Mouse (Mus musculus) liver, adult 2 months (tissue): ENCODE measurements around the gene Dnajb5. TPM values are rescaled to one million over a fixed set of nuclear protein-coding genes. Genes with fewer than 3 reads are reported as not detected.

ENCODE experiments used
- DNase-seq: peaks from one replicate; pipeline ENCODE4 v3.0.0-alpha.2; 2011; ENCODE audit warnings: low read depth, low spot score; ENCODE audit errors: extremely low read depth
- H3K27ac ChIP-seq: fragments of 200-500 bp; replicated peaks from 2 replicates; pipeline ENCODE4 v1.5.1; 2012; ENCODE audit warnings: low read depth, mild to moderate bottlenecking, control low read depth, inconsistent platforms, low read length; ENCODE audit not compliant: insufficient read depth
- H3K27me3 ChIP-seq: fragments of 200-500 bp; 2 replicates; pipeline ENCODE4 v1.6.1; 2012; ENCODE audit warnings: mild to moderate bottlenecking, moderate library complexity, low read length, inconsistent platforms; ENCODE audit not compliant: control insufficient read depth, insufficient read depth
- H3K36me3 ChIP-seq: fragments of 200-500 bp; 2 replicates; pipeline ENCODE4 v1.6.1; 2012; ENCODE audit warnings: low read length, inconsistent platforms; ENCODE audit not compliant: control insufficient read depth, insufficient read depth
- H3K4me1 ChIP-seq: fragments of 200-500 bp; 2 replicates; pipeline ENCODE4 v1.6.1; 2011; ENCODE audit warnings: low read length; ENCODE audit not compliant: control insufficient read depth, insufficient read depth
- H3K4me3 ChIP-seq: fragments of 200-500 bp; 2 replicates; pipeline ENCODE4 v1.5.1; 2011; ENCODE audit warnings: low read depth, mild to moderate bottlenecking, control low read depth, low read length, moderate library complexity; ENCODE audit not compliant: insufficient read depth
- H3K79me2 ChIP-seq: fragments of 200-500 bp; 2 replicates; pipeline ENCODE4 v1.6.1; 2012; ENCODE audit warnings: inconsistent platforms, mild to moderate bottlenecking, low read length, moderate library complexity; ENCODE audit not compliant: control insufficient read depth, insufficient read depth
- H3K9ac ChIP-seq: fragments of 200-500 bp; 2 replicates; pipeline ENCODE4 v1.6.1; 2012; ENCODE audit warnings: low read depth, mild to moderate bottlenecking, control low read depth, inconsistent platforms, low read length
- CTCF ChIP-seq: fragments of 200-500 bp; IDR thresholded peaks from 2 replicates; pipeline ENCODE4 v1.5.1; 2011; ENCODE audit warnings: low read depth, low read length, control low read depth
- POLR2A ChIP-seq: fragments of 200-500 bp; IDR thresholded peaks from 2 replicates; pipeline ENCODE4 v1.6.1; 2011; ENCODE audit warnings: low read length, control low read depth; ENCODE audit not compliant: insufficient read depth; ENCODE audit errors: extremely low read depth
- WGBS: fragments of 180-500 bp; shearing (Covaris S2); methylation state at CpG from one replicate; pipeline ENCODE4 v1.1.7; 2018; 5-methylcytosine and 5-hydroxymethylcytosine counted together
- polyA plus RNA-seq: library from polyadenylated mRNA; depleted of rRNA; stranded (reverse); fragments of >200 nt; gene quantifications from 2 replicates; pipeline ENCODE4 v1.2.3, GENCODE M21; 2012
- total RNA-seq: library from RNA; depleted of rRNA; stranded (reverse); fragments of >200 nt; gene quantifications from 2 replicates; pipeline ENCODE4 v1.2.3, GENCODE M21; 2014

Gene Dnajb5
- total and polyA plus RNA-seq, 2 experiments: 0.83 to 2.8 TPM

GRCm38 (mm10) chr4:42928952-42929351 is 20.7 kb upstream of the Dnajb5 start:
- Histone ChIP-seq H3K4me1 (no peaks in the 10 kb centered on the region), H3K9ac (no peak overlapping the region), H3K27ac (no peak overlapping the region), H3K36me3 (no peaks in the 10 kb centered on the region), H3K79me2 (no peaks in the 10 kb centered on the region), H3K27me3 (no peaks in the 10 kb centered on the region), H3K4me3 (no peak overlapping the region)
- TF ChIP-seq POLR2A: no peak
- TF ChIP-seq CTCF: no peak
- DNase-seq: no peak
- 92% methylated on average over 9 of the region's 9 CpGs for WGBS

DNA sequence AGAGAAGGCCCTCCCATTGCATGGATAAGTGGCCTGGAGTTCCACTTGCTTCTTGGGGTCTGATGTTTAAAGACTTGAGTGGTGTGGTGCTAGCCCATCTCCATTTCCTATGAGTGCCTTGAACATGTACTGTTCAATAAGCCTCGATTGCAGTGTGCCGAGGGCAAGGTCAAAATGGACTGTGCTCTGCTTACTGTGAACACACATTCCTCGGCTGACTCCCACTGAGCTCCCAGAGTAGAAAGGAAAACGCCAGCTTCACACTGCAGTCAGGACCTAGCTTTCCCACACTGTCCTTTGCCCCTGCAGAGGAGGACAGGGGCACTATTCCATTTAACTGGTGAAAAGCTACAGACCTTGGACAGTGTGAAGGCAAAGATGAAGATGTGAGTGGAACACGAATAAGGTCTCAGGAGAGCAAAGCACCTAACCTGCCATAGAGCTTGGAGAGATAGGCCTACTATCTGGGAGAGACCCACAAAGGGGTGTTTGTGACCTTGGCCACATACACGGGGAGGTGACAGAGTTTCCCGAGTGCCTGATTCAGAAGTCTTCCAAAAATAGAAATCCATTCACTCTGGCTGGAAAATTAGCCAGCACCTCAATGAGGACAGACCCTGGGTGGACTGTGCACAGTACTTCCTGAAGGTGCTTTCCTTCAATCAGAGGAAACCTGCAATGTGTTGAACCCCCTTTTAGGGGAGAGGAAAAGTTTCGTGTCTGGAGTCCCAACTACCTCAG is 17.2 kb upstream of the Dnajb5 start:
- Histone ChIP-seq H3K27me3 (no peaks in the 10 kb centered on the region), H3K4me3 (no peak overlapping the region), H3K79me2 (no peaks in the 10 kb centered on the region), H3K4me1 (no peaks in the 10 kb centered on the region), H3K9ac (no peak overlapping the region), H3K27ac (no peak overlapping the region), H3K36me3 (no peaks in the 10 kb centered on the region)
- no peak for DNase-seq
- WGBS: 47% methylated on average over 8 of the region's 8 CpGs
- no peak for TF ChIP-seq CTCF
- no peak for TF ChIP-seq POLR2A

- TF ChIP-seq POLR2A (no peak), CTCF (peak; percentile 15; the same call in 1 of the 2 replicates)
- WGBS: 11% methylated on average over 22 of the region's 22 CpGs
- no peak overlapping the region; the same call in 1 of the 2 replicates for H3K4me3 ChIP-seq
Measured at GRCm38 (mm10) chr4:42933630-42934029, 16.0 kb upstream of the Dnajb5 start.

DNA sequence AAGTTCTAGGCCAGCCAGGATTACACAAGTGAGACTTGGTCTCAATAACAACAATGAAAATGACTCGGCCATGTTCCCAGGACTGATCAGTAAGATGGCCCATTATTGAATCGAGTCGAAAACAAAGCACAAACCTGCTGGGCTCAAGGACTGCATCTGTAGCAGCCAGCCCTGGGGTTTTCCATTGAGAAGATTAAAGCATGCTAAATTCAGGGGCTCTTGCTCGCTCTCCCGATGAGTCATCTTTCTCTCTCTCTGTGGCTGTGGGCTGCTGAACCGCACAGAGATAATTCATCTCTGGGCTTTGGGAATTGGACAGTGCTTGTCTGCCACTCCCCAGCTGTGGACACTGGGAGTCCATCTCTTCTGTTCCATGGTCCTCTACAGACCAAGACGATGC is 8.2 kb upstream of the Dnajb5 start:
- no peak for DNase-seq
- H3K4me1 ChIP-seq: no peaks in the 10 kb centered on the region
- 79% methylated on average over 7 of the region's 7 CpGs for WGBS
- no peak overlapping the region for H3K9ac ChIP-seq
- TF ChIP-seq POLR2A: no peak
- no peak for TF ChIP-seq CTCF
- H3K27ac ChIP-seq: no peak overlapping the region
- no peaks in the 10 kb centered on the region for H3K27me3 ChIP-seq
- H3K4me3 ChIP-seq: no peak overlapping the region
- no peaks in the 10 kb centered on the region for H3K36me3 ChIP-seq
- no peaks in the 10 kb centered on the region for H3K79me2 ChIP-seq

More at GRCm38 (mm10) chr4:42933630-42934029, 16.0 kb upstream of the Dnajb5 start:
- no peaks in the 10 kb centered on the region for H3K36me3 ChIP-seq
- no peaks in the 10 kb centered on the region for H3K27me3 ChIP-seq
- H3K27ac ChIP-seq: no peak overlapping the region
- no peaks in the 10 kb centered on the region for H3K4me1 ChIP-seq
- no peak overlapping the region for H3K9ac ChIP-seq
- no peak for DNase-seq
- H3K79me2 ChIP-seq: no peaks in the 10 kb centered on the region

DNA sequence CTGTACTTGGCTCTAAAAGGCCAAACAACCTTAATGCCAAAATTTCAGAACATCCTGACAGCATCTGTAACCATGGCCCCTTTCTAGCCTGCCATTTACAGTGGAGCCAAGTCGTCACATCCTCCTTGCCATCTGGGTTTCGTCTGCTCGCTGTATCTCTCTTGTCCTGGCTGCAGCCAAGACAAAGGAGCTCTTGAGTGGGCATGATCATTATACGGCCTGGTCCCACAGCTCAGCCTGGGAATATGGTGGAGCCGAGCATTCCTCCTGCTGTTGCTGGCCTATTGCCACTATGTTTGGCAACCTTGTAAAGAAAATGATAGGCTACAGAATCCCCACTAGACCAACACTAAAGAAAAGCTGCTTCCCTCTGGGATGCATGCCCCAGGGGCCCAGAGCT is 6.3 kb upstream of the Dnajb5 start:
- H3K4me3 ChIP-seq: no peak overlapping the region
- H3K9ac ChIP-seq: no peak overlapping the region
- TF ChIP-seq POLR2A (no peak), CTCF (no peak)
- no peaks in the 10 kb centered on the region for H3K27me3 ChIP-seq
- no peak overlapping the region for H3K27ac ChIP-seq
- no peaks in the 10 kb centered on the region for H3K36me3 ChIP-seq
- DNase-seq: no peak
- H3K79me2 ChIP-seq: no peaks in the 10 kb centered on the region
- 84% methylated on average over 5 of the region's 5 CpGs for WGBS
- H3K4me1 ChIP-seq: no peaks in the 10 kb centered on the region

- Histone ChIP-seq H3K4me1 (peaks cover 3% of the 10 kb centered on the region; the same call in 1 of the 2 replicates), H3K9ac (no peak overlapping the region), H3K79me2 (no peaks in the 10 kb centered on the region), H3K4me3 (no peak overlapping the region), H3K27me3 (no peaks in the 10 kb centered on the region), H3K36me3 (no peaks in the 10 kb centered on the region), H3K27ac (no peak overlapping the region)
- no peak for TF ChIP-seq CTCF
- no peak for TF ChIP-seq POLR2A
- 85% methylated on average over 9 of the region's 9 CpGs for WGBS
- DNase-seq: no peak
Measured at GRCm38 (mm10) chr4:42944185-42944584, 5.4 kb upstream of the Dnajb5 start.
